Mouse (Mus musculus) lung, embryonic 16.5 days (tissue): ENCODE measurements around the gene Zbtb22. TPM values are rescaled to one million over a fixed set of nuclear protein-coding genes. Genes with fewer than 3 reads are reported as not detected.

Experiments
- ATAC-seq: fragments of 200-750 bp; cut with Nextera tagmentation; 2 replicates; pipeline ENCODE4 v1.8.0; 2017; ENCODE audit warnings: low read depth, mild to moderate bottlenecking, moderate library complexity
- H3K27ac ChIP-seq: fragments of 300-500 bp; sonication (generic); 2 replicates; pipeline ENCODE4 v1.5.1; 2014; ENCODE audit warnings: mild to moderate bottlenecking, control low read depth, low read length
- H3K27me3 ChIP-seq: fragments of 300-500 bp; sonication (generic); 2 replicates; pipeline ENCODE4 v1.6.1; 2014; ENCODE audit warnings: low read depth, low read length, mixed read lengths; ENCODE audit not compliant: control insufficient read depth, insufficient read depth
- H3K36me3 ChIP-seq: fragments of 300-500 bp; sonication (generic); 2 replicates; pipeline ENCODE4 v1.6.1; 2014; ENCODE audit warnings: low read length; ENCODE audit not compliant: control insufficient read depth, insufficient read depth
- H3K4me1 ChIP-seq: fragments of 300-500 bp; sonication (generic); replicated peaks from 2 replicates; pipeline ENCODE4 v1.6.1; 2014; ENCODE audit warnings: low read length, mixed read lengths; ENCODE audit not compliant: control insufficient read depth, insufficient read depth
- H3K4me2 ChIP-seq: fragments of 300-500 bp; sonication (generic); 2 replicates; pipeline ENCODE4 v1.6.1; 2014; ENCODE audit warnings: low read depth, low read length, control low read depth
- H3K4me3 ChIP-seq: fragments of 300-500 bp; sonication (generic); 2 replicates; pipeline ENCODE4 v1.5.1; 2014; ENCODE audit warnings: mild to moderate bottlenecking, low read length, control low read depth
- H3K9ac ChIP-seq: fragments of 300-500 bp; sonication (generic); 2 replicates; pipeline ENCODE4 v1.6.1; 2014; ENCODE audit warnings: low read length, control low read depth
- H3K9me3 ChIP-seq: fragments of 300-500 bp; sonication (generic); 2 replicates; pipeline ENCODE4 v1.6.1; 2016; ENCODE audit warnings: low read length; ENCODE audit not compliant: control insufficient read depth
- WGBS: fragments of 180-500 bp; shearing (Covaris S2); extraction: QIAGEN DNeasy Blood & Tissue Kit; methylation state at CpG from one replicate; pipeline ENCODE4 v1.1.7; 2014; 5-methylcytosine and 5-hydroxymethylcytosine counted together
- polyA plus RNA-seq: library from polyadenylated mRNA; unstranded; fragments of >200 nt; fragmentation: Nextera tagmentation; extraction: Ambion mirVana; gene quantifications from 2 replicates; pipeline ENCODE4 v1.2.1, GENCODE M21; 2015

The Zbtb22 gene
- polyA plus RNA-seq, 1 experiment from 2014 or later, result 18.7 TPM

- no peaks in the 10 kb centered on the region for H3K27me3 ChIP-seq
- H3K4me2 ChIP-seq, result no peak overlapping the region
- peaks cover 20% of the 10 kb centered on the region for H3K4me1 ChIP-seq
- no peaks in the 10 kb centered on the region for H3K9me3 ChIP-seq
- no peak overlapping the region for H3K9ac ChIP-seq
- WGBS, result 84% methylated on average over 21 of the region's 21 CpGs
- no peak for ATAC-seq
- no peak overlapping the region for H3K4me3 ChIP-seq
- H3K36me3 ChIP-seq, result peaks cover 21% of the 10 kb centered on the region; the same call in 1 of the 2 replicates
- H3K27ac ChIP-seq, result no peak overlapping the region
Measured at GRCm38 (mm10) chr17:33935422-33936055, 19.8 kb downstream of the Zbtb22 start.

GRCm38 (mm10) chr17:33936993-33937392, 21.3 kb downstream of the Zbtb22 start:
- Histone ChIP-seq H3K27ac (no peak overlapping the region), H3K4me1 (peaks cover 17% of the 10 kb centered on the region), H3K36me3 (peaks cover 21% of the 10 kb centered on the region; the same call in 1 of the 2 replicates), H3K27me3 (no peaks in the 10 kb centered on the region), H3K4me3 (no peak overlapping the region), H3K4me2 (no peak overlapping the region), H3K9me3 (no peaks in the 10 kb centered on the region), H3K9ac (no peak overlapping the region)
- WGBS, result 75% methylated on average over 15 of the region's 15 CpGs
- no peak for ATAC-seq

DNA sequence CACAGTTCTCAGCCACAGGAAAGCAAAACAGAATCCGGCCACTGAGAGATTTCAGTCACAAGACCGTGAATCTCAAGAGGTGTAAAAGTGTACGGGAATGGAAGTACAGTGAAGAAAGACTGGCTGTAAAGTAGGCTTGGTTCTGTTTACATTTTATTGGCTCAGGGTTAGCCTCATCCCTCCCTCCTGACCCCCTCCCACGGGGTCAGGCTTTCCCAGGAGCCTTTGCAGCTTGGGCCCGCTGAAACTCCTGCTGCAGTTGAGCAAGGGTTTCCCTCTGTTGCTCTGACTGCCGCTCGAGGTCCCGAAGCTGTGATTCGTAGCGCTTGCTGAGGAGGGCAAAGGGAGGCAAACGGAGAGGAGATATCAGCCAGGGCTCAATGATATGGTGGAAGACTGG, 23.1 kb downstream of the Zbtb22 start:
- no peak overlapping the region for H3K9ac ChIP-seq

DNA sequence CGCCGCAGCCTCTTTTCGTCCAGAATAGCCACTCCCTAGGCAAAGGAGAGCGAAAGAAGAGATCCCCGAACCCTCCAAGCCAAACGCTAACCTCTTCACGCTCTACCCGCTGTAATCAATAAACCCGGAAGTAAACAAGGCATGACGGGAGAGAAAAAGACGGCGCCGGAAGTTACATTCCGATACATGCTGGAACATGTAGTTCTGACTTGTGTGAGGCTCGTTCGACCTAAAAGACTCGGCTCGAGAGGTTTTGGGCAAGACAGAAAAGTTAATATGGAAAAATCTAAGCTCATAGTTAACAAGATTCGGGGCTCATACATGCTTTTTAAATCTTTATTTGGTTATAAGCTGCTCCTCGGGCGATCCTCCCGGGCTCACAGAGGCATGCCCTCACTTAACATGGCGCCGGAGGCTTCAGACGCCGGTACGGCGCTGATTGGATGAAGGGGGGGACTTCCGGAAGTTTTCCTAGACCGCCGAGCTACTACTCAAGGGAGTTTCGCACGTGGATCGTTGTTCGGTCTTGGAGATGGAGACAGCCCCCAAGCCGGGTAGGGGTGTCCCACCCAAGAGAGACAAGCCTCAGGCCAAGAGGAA, 24.6 kb downstream of the Zbtb22 start, which contains the start of the genes Pfdn6 and Wdr46:
Gene Pfdn6, minus strand, starts transcription at position 138 of the 600 bp plus-strand sequence.
Gene Wdr46, plus strand, starts transcription at position 455 of the 600 bp plus-strand sequence.
- peak within 1 kb of the TSS; percentile 85 for H3K9ac ChIP-seq
- no peaks in the 10 kb centered on the region for H3K9me3 ChIP-seq
- H3K27ac ChIP-seq, result no peak within 1 kb of the TSS
- no peaks in the 10 kb centered on the region for H3K27me3 ChIP-seq
- WGBS, result under 1% methylated on average over 36 of the region's 36 CpGs
- peak; percentile 91 for ATAC-seq
- peaks cover 29% of the 10 kb centered on the region for H3K36me3 ChIP-seq
- peak within 1 kb of the TSS; percentile 76 for H3K4me2 ChIP-seq
- H3K4me1 ChIP-seq, result peaks cover 17% of the 10 kb centered on the region
- H3K4me3 ChIP-seq, result peak within 1 kb of the TSS; percentile 89

More for the DNA sequence above, 23.1 kb downstream of the Zbtb22 start:
- Histone ChIP-seq H3K27me3 (no peaks in the 10 kb centered on the region), H3K4me3 (no peak overlapping the region), H3K27ac (no peak overlapping the region), H3K36me3 (peaks cover 26% of the 10 kb centered on the region; the same call in 1 of the 2 replicates), H3K4me1 (peaks cover 17% of the 10 kb centered on the region), H3K4me2 (no peak overlapping the region), H3K9me3 (no peaks in the 10 kb centered on the region)
- WGBS, result 69% methylated on average over 11 of the region's 11 CpGs
- ATAC-seq, result no peak

- peak overlapping the region; percentile 76 for H3K4me2 ChIP-seq
- peak overlapping the region; percentile 89 for H3K4me3 ChIP-seq
- 0 out of 2 replicates have a peak, but pooled peaks have one; percentile 2 for ATAC-seq
- peaks cover 17% of the 10 kb centered on the region for H3K4me1 ChIP-seq
- no peaks in the 10 kb centered on the region for H3K27me3 ChIP-seq
- no peaks in the 10 kb centered on the region for H3K9me3 ChIP-seq
- peaks cover 26% of the 10 kb centered on the region for H3K36me3 ChIP-seq
- no peak overlapping the region for H3K27ac ChIP-seq
- peak overlapping the region; percentile 85 for H3K9ac ChIP-seq
- WGBS, result under 1% methylated on average over 26 of the region's 26 CpGs
Measured at GRCm38 (mm10) chr17:33940981-33941380, 25.3 kb downstream of the Zbtb22 start.

- 43% methylated on average over 19 of the region's 19 CpGs for WGBS
- H3K9ac ChIP-seq, result peak overlapping the region; percentile 85
Measured at GRCm38 (mm10) chr17:33941381-33941780, 25.7 kb downstream of the Zbtb22 start.

DNA sequence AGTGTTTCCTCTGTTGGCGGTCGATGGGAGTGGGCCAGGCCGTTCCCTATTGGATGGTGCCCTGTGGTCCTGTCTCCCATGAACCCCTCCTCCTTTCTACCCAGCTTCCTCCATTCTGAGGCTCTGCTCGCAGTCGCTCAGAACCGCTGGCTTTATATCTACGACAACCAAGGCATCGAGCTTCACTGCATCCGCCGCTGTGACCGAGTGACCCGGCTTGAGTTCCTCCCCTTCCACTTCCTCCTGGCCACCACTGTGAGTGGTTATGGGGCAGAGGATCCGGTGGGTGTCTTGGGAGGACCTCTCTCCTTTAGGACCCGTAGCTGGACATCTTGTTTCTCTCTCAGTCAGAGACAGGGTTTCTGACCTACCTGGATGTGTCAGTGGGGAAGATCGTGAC, 27.8 kb downstream of the Zbtb22 start:
- Histone ChIP-seq H3K27ac (no peak overlapping the region), H3K27me3 (no peaks in the 10 kb centered on the region), H3K9me3 (no peaks in the 10 kb centered on the region), H3K4me2 (no peak overlapping the region), H3K4me3 (no peak overlapping the region), H3K9ac (no peak overlapping the region), H3K4me1 (peaks cover 17% of the 10 kb centered on the region), H3K36me3 (peaks cover 21% of the 10 kb centered on the region)
- WGBS, result 91% methylated on average over 15 of the region's 15 CpGs
- no peak for ATAC-seq

More at GRCm38 (mm10) chr17:33941381-33941780, 25.7 kb downstream of the Zbtb22 start:
- Histone ChIP-seq H3K4me1 (peaks cover 17% of the 10 kb centered on the region), H3K4me2 (peak overlapping the region; percentile 76), H3K27ac (no peak overlapping the region), H3K27me3 (no peaks in the 10 kb centered on the region), H3K36me3 (peaks cover 28% of the 10 kb centered on the region), H3K9me3 (no peaks in the 10 kb centered on the region), H3K4me3 (peak overlapping the region; percentile 89)
- ATAC-seq, result no peak

GRCm38 (mm10) chr17:33947430-33948089, 31.9 kb downstream of the Zbtb22 start:
- peaks cover 25% of the 10 kb centered on the region for H3K36me3 ChIP-seq
- H3K9me3 ChIP-seq, result no peaks in the 10 kb centered on the region
- H3K27ac ChIP-seq, result no peak overlapping the region
- no peak overlapping the region for H3K4me3 ChIP-seq
- ATAC-seq, result no peak
- no peaks in the 10 kb centered on the region for H3K27me3 ChIP-seq
- H3K4me1 ChIP-seq, result peaks cover 18% of the 10 kb centered on the region
- H3K4me2 ChIP-seq, result no peak overlapping the region
- WGBS, result 84% methylated on average over 10 of the region's 10 CpGs
- no peak overlapping the region for H3K9ac ChIP-seq
